Mouse (Mus musculus): ENCODE measurements at regions not wholly inside any gene's neighbourhood (a gene's known extent, or its start where the extent isn't known, plus 50 kb on each side); places are given as distances from the start of the nearest gene placed in this dataset.

DNA sequence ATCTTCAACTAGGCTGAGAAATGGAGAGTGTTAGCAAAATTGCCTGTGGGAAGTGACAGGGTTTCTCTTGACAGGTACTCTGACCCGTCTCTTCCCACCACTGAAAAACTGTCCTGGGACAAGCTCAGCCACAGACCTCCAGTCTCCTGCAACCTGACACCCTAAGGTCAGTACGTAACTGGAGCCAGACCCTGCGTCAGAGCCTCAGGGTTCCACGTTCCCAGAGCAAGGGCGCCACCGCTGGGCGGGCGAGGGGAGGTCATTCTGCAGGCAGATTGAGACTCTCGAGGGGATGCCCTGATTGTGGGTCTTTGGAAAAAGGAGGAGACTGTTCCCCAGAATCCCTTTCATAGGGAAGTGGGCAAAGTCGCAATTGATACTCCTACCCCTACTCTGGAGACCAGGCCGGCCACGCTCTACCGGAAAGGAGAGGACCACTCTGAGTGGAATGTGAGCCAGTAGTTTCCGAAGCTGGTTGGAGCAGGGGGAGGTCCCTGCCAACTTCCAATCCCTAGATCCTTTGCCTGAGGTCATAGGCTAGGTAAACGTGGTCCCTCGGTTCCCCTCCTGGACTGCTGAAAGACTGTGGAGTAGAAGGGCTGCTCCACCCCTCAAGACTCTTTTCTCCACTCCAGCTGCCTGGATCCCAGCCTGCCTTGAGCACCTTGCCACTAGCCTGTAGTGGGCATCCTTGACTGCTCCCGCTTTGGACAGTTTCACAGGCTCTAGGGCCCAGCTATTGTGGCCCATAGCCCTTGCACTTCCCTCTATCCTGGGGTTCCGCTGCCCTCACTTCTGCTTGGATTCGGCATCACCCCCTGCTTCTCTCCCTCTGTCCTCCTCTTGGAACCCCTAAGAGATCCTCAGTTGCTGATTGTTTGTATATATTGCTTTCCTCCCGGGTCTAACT is 61.0 kb upstream of the Lpcat1 start:
- H3K4me1 ChIP-seq (ENCODE audit: control insufficient read depth in 1 of 2, insufficient read depth in 2 of 2, low read length in 2 of 2), result no peaks in the 10 kb centered on the region
- peaks cover 3 to 4% of the 10 kb centered on the region in 2 experiments for H3K27me3 ChIP-seq (ENCODE audit: control insufficient read depth in 1 of 2, insufficient read depth in 2 of 2, low read length in 2 of 2)
- TF ChIP-seq TAL1 (IDR thresholded peaks at IDR 0.05; ENCODE audit: low read length), result no peak
- no peak for TF ChIP-seq BHLHE40 (IDR thresholded peaks at IDR 0.05; ENCODE audit: borderline replicate concordance, low read depth, low read length)
- peak; percentile 2; the same call in 1 of the 2 replicates for TF ChIP-seq RAD21 (IDR thresholded peaks at IDR 0.05; ENCODE audit: low read depth, low read length)
- no peak for TF ChIP-seq JUND (IDR thresholded peaks at IDR 0.05; ENCODE audit: low read depth, low read length)
- no peak for TF ChIP-seq ETS1 (IDR thresholded peaks at IDR 0.05; ENCODE audit: low read depth, low read length)
- TF ChIP-seq CTCF (IDR thresholded peaks at IDR 0.05 in 2 of 3, conservative IDR thresholded peaks at IDR 0.05 in 1 of 3; ENCODE audit: control insufficient read depth in 1 of 3, insufficient read depth in 1 of 3, low read depth in 2 of 3, low read length in 3 of 3, poor library complexity in 1 of 3, severe bottlenecking in 1 of 3), result peak in 2 of 3 experiments; percentile 13 to 42; a peak in 2 of 6 replicates
- no peak for TF ChIP-seq SMC3 (IDR thresholded peaks at IDR 0.05; ENCODE audit: low read depth, low read length)

DNA sequence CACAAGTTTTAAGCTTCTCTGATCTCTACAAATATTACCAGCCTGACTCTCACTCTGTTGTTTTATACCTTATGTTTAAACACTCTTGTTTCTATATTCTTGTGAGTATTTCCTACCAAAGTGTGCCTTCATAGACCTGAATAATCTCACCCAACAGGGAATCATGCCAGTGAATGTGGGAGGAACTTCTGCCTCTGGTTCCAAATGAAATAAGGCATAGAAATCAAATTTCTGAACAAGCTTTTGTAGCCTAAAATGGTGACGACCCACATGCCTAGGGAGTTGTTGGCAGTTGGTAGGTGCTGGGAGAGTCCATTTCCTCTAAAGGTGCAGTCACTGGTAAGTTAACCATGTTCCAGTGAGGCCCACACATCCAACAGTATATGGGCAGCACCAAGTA is 66.1 kb upstream of the Lpcat1 start:
- no peaks in the 10 kb centered on the region for H3K9me3 ChIP-seq (replicated peaks; ENCODE audit: insufficient read depth, low read length)
- no peak overlapping the region for H3K9ac ChIP-seq (ENCODE audit: control insufficient read depth, low read depth, low read length, poor library complexity, severe bottlenecking)
- no peak overlapping the region for H3K4me3 ChIP-seq (ENCODE audit: control insufficient read depth in 1 of 2, insufficient read depth in 1 of 2, low read depth in 2 of 2, low read length in 2 of 2)
- no peak for TF ChIP-seq GATA1 (IDR thresholded peaks at IDR 0.05; ENCODE audit: low read depth, low read length)
- no peak for TF ChIP-seq USF2 (IDR thresholded peaks at IDR 0.05; ENCODE audit: borderline replicate concordance in 1 of 2, insufficient read depth in 1 of 2, low read depth in 1 of 2, low read length in 2 of 2)
- no peak for TF ChIP-seq MXI1 (IDR thresholded peaks at IDR 0.05; ENCODE audit: low read depth, low read length)
- no peak for TF ChIP-seq SIN3A (IDR thresholded peaks at IDR 0.05; ENCODE audit: low read length)
- H3K79me2 ChIP-seq (ENCODE audit: control insufficient read depth, insufficient read depth, low read length, poor library complexity), result no peaks in the 10 kb centered on the region
- no peaks in the 10 kb centered on the region for H3K36me3 ChIP-seq (ENCODE audit: control insufficient read depth in 1 of 2, insufficient read depth in 2 of 2, low read length in 2 of 2)
- H3K27me3 ChIP-seq (ENCODE audit: control insufficient read depth in 1 of 2, insufficient read depth in 2 of 2, low read length in 2 of 2), result peaks cover 3 to 4% of the 10 kb centered on the region in 2 experiments
- no peaks in the 10 kb centered on the region for H3K4me1 ChIP-seq (ENCODE audit: control insufficient read depth in 1 of 2, insufficient read depth in 2 of 2, low read length in 2 of 2)
- no peak overlapping the region for H3K27ac ChIP-seq (ENCODE audit: control insufficient read depth, low read depth, low read length)
- no peak for DNase-seq (ENCODE audit: low read depth, low spot score)

More for the DNA sequence above, 61.0 kb upstream of the Lpcat1 start:
- Histone ChIP-seq H3K36me3 (ENCODE audit: control insufficient read depth in 1 of 2, insufficient read depth in 2 of 2, low read length in 2 of 2) (no peaks in the 10 kb centered on the region), H3K79me2 (ENCODE audit: control insufficient read depth, insufficient read depth, low read length, poor library complexity) (no peaks in the 10 kb centered on the region), H3K9me3 (replicated peaks; ENCODE audit: insufficient read depth, low read length) (no peaks in the 10 kb centered on the region), H3K9ac (ENCODE audit: control insufficient read depth, low read depth, low read length, poor library complexity, severe bottlenecking) (no peak overlapping the region), H3K4me3 (ENCODE audit: control insufficient read depth in 1 of 2, insufficient read depth in 1 of 2, low read depth in 2 of 2, low read length in 2 of 2) (no peak overlapping the region), H3K27ac (ENCODE audit: control insufficient read depth, low read depth, low read length) (no peak overlapping the region)
- no peak for DNase-seq (ENCODE audit: low read depth, low spot score)

DNA sequence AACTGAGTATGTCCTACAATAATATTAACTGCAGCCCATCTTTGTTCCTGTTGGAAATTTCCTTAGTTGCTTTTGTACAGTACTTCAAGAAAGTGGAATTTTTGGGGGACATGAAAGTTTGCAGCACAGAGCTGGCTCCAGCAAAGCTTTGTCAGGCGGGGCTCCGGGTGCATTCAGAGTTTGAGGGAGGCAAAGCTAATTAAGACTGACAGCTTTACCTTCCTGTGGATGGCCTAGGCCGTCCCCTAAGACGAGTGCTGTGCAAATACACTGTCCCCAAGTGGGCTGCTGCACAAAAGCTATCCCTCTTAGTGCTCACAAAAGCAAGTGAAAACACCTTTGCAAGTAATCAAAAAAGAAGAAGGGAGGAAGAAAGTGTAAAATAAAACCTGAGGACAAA is 68.7 kb upstream of the Ndufs6 start:
- Histone ChIP-seq H3K9ac (ENCODE audit: control insufficient read depth, low read depth, low read length, poor library complexity, severe bottlenecking) (no peak overlapping the region), H3K4me1 (ENCODE audit: control insufficient read depth in 1 of 2, insufficient read depth in 2 of 2, low read length in 2 of 2) (no peaks in the 10 kb centered on the region), H3K27ac (ENCODE audit: control insufficient read depth, low read depth, low read length) (no peak overlapping the region), H3K4me3 (ENCODE audit: control insufficient read depth in 1 of 2, insufficient read depth in 1 of 2, low read depth in 2 of 2, low read length in 2 of 2) (no peak overlapping the region), H3K79me2 (ENCODE audit: control insufficient read depth, insufficient read depth, low read length, poor library complexity) (no peaks in the 10 kb centered on the region), H3K27me3 (ENCODE audit: control insufficient read depth in 1 of 2, insufficient read depth in 2 of 2, low read length in 2 of 2) (peaks cover 0 to 2% of the 10 kb centered on the region in 2 experiments), H3K9me3 (replicated peaks; ENCODE audit: insufficient read depth, low read length) (no peaks in the 10 kb centered on the region), H3K36me3 (ENCODE audit: control insufficient read depth in 1 of 2, insufficient read depth in 2 of 2, low read length in 2 of 2) (no peaks in the 10 kb centered on the region)
- no peak for DNase-seq (ENCODE audit: low read depth, low spot score)
- TF ChIP-seq MAFK (IDR thresholded peaks at IDR 0.05; ENCODE audit: borderline replicate concordance, low read depth, low read length), result no peak
- no peak for TF ChIP-seq KAT2A (conservative IDR thresholded peaks at IDR 0.05; ENCODE audit: low read depth, low read length)
- no peak for TF ChIP-seq USF2 (IDR thresholded peaks at IDR 0.05; ENCODE audit: borderline replicate concordance in 1 of 2, insufficient read depth in 1 of 2, low read depth in 1 of 2, low read length in 2 of 2)
- TF ChIP-seq UBTF (IDR thresholded peaks at IDR 0.05; ENCODE audit: borderline replicate concordance, insufficient read depth, low read depth, low read length), result no peak
- no peak for TF ChIP-seq NELFE (IDR thresholded peaks at IDR 0.05; ENCODE audit: low read depth, low read length)
- TF ChIP-seq MAX (IDR thresholded peaks at IDR 0.05; ENCODE audit: low read length), result no peak
- no peak for TF ChIP-seq MYB (IDR thresholded peaks at IDR 0.05; ENCODE audit: low read depth, low read length)
- TF ChIP-seq MEF2A (IDR thresholded peaks at IDR 0.05; ENCODE audit: extremely low read depth, insufficient replicate concordance, low read depth, low read length, poor library complexity, severe bottlenecking), result no peak
- no peak for TF ChIP-seq POLR2AphosphoS5 (IDR thresholded peaks at IDR 0.05; ENCODE audit: borderline replicate concordance, low read depth, low read length)
- TF ChIP-seq USF1 (IDR thresholded peaks at IDR 0.05; ENCODE audit: low read depth, low read length), result no peak
- TF ChIP-seq RCOR1 (IDR thresholded peaks at IDR 0.05; ENCODE audit: low read depth, low read length), result no peak
- no peak for TF ChIP-seq GABPA (IDR thresholded peaks at IDR 0.05; ENCODE audit: low read depth, low read length)
- TF ChIP-seq GATA1 (IDR thresholded peaks at IDR 0.05; ENCODE audit: low read depth, low read length), result no peak
- no peak for TF ChIP-seq BHLHE40 (IDR thresholded peaks at IDR 0.05; ENCODE audit: borderline replicate concordance, low read depth, low read length)
- no peak for TF ChIP-seq EP300 (IDR thresholded peaks at IDR 0.05; ENCODE audit: low read depth in 1 of 2, low read length in 2 of 2)
- TF ChIP-seq POLR2AphosphoS2 (IDR thresholded peaks at IDR 0.05; ENCODE audit: low read length), result no peak
